Mouse (Mus musculus) liver, adult 2 months (tissue): Measurements from ENCODE around the gene Spats2l.

Source experiments
- CTCF ChIP-seq: fragments of 200-500 bp; IDR thresholded peaks from 2 replicates; pipeline ENCODE4 v1.5.1; 2011; ENCODE audit warnings: low read depth, low read length, control low read depth
- POLR2A ChIP-seq: fragments of 200-500 bp; IDR thresholded peaks from 2 replicates; pipeline ENCODE4 v1.6.1; 2011; ENCODE audit warnings: low read length, control low read depth; ENCODE audit not compliant: insufficient read depth; ENCODE audit errors: extremely low read depth

GRCm38 (mm10) chr1:57942215-57942614, 168.3 kb downstream of the Spats2l start:
- TF ChIP-seq CTCF (no peak), POLR2A (no peak)
